Mouse (Mus musculus): Measurements from ENCODE around the gene Taar7e.
"Not testable (repeated sequence)": the region's sequence is repeated elsewhere in the genome, so short reads cannot be mapped to it uniquely, and the experiment has no call there.

Taar7e gene

GRCm38 (mm10) chr10:24037314-24037713 is at the start of gene Taar7e:
TSS of gene Taar7e (plus strand) at chr10:24037614.
- no peak for DNase-seq (ENCODE audit: low read depth, low spot score)

- no peak for DNase-seq (ENCODE audit: low read depth, low spot score)
Observed at GRCm38 (mm10) chr10:23993381-23993780, 44.0 kb upstream of the Taar7e start, which contains the start of gene Taar7a. TSS of gene Taar7a (minus strand) at chr10:23993481.

DNA sequence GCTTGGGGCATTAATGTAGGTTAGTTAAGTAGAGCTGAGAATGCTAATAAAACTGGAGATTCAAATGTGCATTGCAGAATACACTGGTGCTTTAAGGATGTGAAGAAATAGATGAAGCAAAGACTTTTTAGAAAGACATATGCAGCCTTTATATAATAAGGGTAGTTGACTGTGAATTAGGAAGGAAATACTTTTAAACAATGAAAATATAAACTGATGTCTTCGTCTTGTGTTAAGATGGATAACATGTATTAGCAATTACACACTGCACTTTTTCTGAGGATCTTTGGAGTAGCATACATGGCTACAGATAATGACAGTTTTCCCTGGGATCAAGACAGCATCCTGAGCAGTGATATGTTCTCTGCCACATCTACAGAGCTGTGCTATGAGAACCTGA is 37.8 kb upstream of the Taar7e start, which contains the start of gene Taar7b:
Taar7b (plus strand) TSS at position 301 of the 400 bp plus-strand sequence.
- no peak for DNase-seq (ENCODE audit: low read depth, low spot score)

DNA sequence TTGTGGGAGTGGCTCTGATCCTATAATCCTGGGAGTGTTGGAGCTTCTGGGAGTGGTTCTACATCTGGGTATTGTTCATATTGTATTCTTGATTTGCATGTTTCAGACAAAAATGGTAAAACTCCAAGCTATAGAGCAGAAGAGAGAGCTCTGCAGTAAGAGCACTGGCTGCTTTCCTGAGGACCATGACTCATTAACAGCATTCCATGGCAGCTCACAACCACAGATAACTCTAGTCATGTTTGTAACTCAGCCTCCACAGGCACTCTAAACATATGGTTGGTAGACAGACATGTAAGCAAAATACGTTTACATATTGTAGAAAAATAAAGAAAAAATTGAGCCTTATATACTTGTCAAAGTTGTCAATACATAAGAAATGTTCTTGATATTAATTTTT is 31.0 kb upstream of the Taar7e start:
- no peak for DNase-seq (ENCODE audit: low read depth, low spot score)

DNA sequence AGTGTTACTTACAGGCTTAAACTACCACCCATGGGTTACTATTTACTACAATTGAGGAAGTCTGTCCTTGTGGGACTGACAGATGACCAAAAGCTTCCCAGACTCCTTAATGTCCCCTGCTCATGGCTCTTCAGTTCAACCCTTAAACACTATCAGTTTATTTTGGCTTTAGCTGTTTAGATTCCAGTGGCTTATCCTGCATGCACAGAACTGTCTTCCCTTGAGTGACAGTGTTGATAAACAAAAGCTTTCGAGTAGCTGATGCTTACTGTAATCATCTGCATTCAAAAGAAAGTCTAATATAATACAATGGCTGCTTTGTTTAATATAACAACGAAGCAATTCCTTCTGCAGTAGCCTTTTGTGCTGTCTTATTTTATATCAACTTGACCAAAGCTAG is 30.4 kb upstream of the Taar7e start:
- no peak for DNase-seq (ENCODE audit: low read depth, low spot score)

- no peak for DNase-seq (ENCODE audit: low read depth, low spot score)
Observed at GRCm38 (mm10) chr10:24008143-24008542, 29.3 kb upstream of the Taar7e start.

DNA sequence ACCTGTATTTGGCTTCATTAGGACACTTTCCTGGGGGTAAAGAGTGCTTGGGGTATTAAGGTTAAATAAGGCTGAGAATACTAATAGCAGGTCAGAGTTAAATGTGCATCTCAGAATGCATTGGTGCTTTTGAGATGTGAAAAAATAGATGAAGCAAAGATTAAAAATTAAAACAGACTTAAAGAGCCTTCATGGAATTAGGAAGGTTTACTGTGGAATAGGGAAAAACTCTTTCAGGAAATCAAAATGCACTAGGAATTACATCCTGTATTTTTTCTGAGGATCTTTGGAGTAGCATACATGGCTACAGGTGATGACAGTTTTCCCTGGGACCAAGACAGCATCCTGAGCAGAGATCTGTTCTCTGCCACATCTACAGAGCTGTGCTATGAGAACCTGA is 10.5 kb upstream of the Taar7e start, which contains the start of gene Taar7d:
Taar7d (plus strand) TSS at position 301 of the 400 bp plus-strand sequence.
- no peak for DNase-seq (ENCODE audit: low read depth, low spot score)

DNA sequence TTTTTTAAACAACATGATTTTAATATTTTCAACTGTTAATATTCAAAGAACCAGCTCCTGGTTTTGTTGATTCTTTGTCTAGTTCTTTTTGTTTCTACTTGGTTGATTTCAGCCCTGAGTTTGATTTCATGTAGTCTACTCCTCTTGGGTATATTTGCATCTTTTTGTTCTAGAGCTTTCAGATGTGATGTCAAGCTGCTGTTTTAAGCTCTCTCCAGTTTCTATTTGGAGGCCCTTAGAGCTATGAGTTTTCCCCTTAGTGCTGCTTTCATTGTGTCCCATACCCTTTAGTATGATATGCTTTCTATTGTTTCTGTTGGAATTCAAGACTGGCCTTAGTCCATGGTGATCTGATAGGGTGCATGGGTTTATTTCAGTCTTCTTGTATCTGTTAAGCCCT is 6.1 kb upstream of the Taar7e start:
- DNase-seq (ENCODE audit: low read depth, low spot score) = no peak

DNA sequence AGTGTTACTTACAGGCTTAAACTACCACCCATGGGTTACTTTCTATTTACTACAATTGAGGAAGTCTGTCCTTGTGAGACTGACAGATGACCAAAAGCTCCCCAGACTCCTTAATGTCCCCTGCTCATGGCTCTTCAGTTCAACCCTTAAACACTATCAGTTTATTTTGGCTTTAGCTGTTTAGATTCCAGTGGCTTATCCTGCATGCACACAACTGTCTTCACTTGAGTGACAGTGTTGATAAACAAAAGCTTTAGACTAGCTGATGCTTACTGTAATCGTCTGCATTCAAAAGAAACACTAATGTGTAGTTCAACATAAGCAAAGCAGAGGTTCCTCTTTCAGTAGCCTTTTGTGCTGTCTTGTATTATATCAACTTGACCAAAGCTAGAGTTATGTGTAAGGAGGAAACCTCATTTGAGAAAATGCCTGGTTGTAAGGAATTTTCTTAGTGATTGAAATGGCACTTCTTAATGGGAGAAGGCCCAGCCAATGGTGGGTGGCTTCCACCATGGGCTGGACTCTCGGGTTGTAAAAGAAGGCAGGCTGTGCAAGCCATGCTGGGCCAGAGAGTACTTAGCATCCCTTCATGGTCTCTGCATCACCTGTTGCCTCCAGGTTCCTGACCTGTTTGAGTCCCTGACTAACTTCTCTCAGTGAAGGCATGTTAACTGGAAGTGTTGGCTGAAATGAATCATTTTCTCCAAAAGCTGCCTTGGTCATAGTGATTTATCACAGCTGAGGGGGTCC is 2.9 kb downstream of the Taar7e start:
- DNase-seq (ENCODE audit: low read depth, low spot score) = no peak

DNA sequence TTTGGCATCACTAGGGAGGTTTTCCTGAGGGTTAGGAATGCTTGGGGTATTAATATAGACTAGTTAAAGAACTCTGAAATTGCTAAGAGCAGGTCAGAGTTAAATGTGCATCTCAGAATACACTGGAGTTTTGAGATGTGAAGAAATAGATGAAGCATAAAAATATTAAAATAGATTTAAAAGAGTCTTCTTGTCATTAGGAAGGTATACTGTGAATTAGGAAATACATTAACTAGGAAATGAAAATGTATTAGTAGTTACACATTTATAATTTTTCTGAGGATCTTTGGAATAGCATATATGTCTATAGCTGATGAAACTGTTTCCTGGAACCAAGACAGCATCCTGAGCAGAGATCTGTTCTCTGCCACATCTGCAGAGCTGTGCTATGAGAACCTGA is 11.8 kb downstream of the Taar7e start, which contains the start of gene Taar7f:
Taar7f (plus strand) TSS at position 301 of the 400 bp plus-strand sequence.
- DNase-seq (ENCODE audit: low read depth, low spot score) = no peak

- DNase-seq (ENCODE audit: low read depth, low spot score) = no peak
Observed at GRCm38 (mm10) chr10:24052039-24052438, 14.6 kb downstream of the Taar7e start.

DNA sequence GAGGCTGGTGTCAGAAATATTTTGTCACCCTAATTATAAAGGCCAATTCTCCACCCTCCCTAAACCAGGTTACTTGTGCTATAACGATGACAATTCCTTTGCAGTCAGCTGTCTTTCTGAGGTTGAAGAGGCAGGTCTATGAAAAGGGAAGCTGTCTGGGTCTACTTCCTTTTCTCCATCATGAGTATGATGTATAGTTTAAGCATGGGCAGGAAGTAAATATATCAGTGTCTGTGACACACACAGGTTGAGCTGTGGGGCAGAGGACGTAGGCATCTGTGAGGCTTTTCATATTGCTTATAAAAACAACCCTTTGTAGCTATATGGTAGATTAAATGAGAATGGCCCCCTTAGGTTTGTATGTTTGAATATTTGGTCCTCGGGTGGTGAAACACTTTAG is 21.6 kb downstream of the Taar7e start:
- no peak for DNase-seq (ENCODE audit: low read depth, low spot score)

GRCm38 (mm10) chr10:24074751-24075150 is 37.3 kb downstream of the Taar7e start:
- not testable (repeated sequence) for DNase-seq (ENCODE audit: low read depth, low spot score)

DNA sequence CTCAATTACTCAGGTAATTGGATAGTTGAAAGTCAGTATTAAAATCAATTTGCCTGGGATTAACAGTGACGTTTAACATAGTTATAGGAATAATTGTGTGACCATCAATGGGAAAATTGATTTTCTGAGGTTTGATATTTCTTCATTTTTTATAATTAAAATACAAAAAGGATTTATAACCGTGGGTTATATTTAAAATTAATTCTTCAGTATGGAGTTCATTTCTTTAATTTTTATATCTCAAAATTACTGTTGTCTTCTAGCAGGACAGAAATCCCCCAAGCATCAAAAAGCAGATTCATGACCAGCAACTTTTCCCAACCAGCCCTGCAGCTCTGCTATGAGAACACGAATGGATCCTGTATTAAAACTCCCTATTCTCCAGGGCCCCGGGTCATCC is 38.8 kb downstream of the Taar7e start, which contains the start of gene Taar8a:
Taar8a (plus strand) TSS at position 301 of the 400 bp plus-strand sequence.
- not testable (repeated sequence) for DNase-seq (ENCODE audit: low read depth, low spot score)

- peak; percentile 47 for DNase-seq (ENCODE audit: low read depth, low spot score)
Observed at GRCm38 (mm10) chr10:24080166-24080565, 42.8 kb downstream of the Taar7e start.

- peak; percentile 60 for DNase-seq (ENCODE audit: low read depth, low spot score)
Observed at GRCm38 (mm10) chr10:24085936-24086335, 48.5 kb downstream of the Taar7e start.

DNA sequence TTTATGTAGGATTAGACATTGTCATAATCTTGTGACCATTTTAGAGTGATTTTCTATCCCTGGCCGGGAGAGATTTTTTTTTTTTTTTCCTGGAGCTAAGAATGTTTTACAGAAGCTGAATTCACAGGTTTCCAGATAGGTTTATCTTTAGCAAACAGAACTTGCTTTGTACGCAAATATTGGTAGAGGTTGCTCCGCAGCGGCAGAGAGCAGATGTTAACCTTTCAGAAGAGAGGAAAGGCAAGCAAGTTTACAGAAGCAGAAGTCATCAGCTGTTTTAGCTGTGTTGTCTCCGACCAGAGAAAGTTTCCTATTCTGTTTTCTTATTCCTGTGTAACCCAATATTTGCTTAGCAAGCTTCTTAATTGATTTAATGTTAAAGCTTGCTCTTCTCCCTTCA is 49.1 kb downstream of the Taar7e start:
- DNase-seq (ENCODE audit: low read depth, low spot score) = no peak

GRCm38 (mm10) chr10:24087168-24087567 is 49.8 kb downstream of the Taar7e start:
- no peak for DNase-seq (ENCODE audit: low read depth, low spot score)
